Mouse (Mus musculus): Measurements from ENCODE around the gene Npnt.

GRCm38 (mm10) chr3:132884459-132884858 is 65.6 kb downstream of the Npnt start:
- TF ChIP-seq CTCF (IDR thresholded peaks at IDR 0.05; ENCODE audit: control insufficient read depth, insufficient read depth, insufficient read length), result no peak
- TF ChIP-seq USF1 (IDR thresholded peaks at IDR 0.05; ENCODE audit: low read depth), result no peak

All from C2C12 (cell line).